In the genomic region with DNA sequence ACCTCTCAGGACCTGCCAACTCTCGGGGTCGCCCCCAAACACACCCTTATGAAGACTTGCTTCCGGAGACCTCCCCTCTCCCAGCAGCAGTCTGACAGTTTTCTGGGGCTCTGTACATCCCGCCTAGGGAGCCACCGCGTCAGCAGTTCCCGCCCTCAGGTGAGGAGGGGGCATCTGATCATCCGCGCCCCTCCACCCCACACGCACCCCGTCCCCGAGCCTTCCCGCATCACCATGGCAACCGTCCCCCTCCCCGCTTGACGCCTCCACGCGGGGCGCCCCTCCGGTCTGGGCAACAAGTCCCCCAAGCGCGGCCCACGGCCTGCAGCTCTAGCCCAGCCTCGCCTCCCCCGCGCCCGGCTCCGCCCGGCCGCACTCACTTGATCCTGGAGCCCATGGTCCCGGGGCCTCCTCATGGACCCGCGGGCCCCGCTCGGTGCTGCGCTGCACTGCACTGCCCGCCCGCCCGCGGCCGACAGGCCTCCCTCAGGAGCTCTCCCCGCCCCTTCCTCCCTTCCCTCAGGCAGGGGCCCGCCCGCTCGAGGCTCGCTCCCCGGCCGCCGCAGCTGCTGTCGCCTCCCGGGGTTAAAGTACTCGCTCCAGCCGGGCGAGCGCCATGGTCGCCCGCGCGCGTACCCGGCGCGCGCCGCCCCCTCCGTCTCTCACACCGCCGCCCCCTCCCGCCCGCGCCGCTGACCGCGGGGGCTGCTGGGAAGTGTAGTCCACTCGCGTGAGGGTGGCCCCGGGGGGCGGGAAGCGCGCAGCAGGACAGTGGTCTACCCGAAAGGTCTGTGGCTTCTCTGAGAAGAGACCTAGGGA, we compare ENCODE assay signal across 8 mouse cellular contexts. TPM values are rescaled to one million over a fixed set of nuclear protein-coding genes. Genes with fewer than 3 reads are reported as not detected.
DNase-seq lines count a peak whose midpoint lies in the region; ATAC-seq lines count a peak whose summit lies in the region.

A gene (minus strand): TSS at position 658 of the 819 bp plus-strand sequence.

- peak within 1 kb of the TSS; percentile 80 for H3K4me2 ChIP-seq in heart, embryonic 13.5 days
- H3K4me2 ChIP-seq in liver, embryonic 12.5 days = peak within 1 kb of the TSS; percentile 87
- H3K4me2 ChIP-seq in stomach, embryonic 15.5 days = peak within 1 kb of the TSS; percentile 70

- peak within 1 kb of the TSS; percentile 92 for H3K27ac ChIP-seq in heart, embryonic 13.5 days (replicated peaks)
- peak within 1 kb of the TSS; percentile 94 for H3K27ac ChIP-seq in liver, embryonic 12.5 days
- peak within 1 kb of the TSS; percentile 89 for H3K27ac ChIP-seq in stomach, embryonic 15.5 days

- no peaks in the 10 kb centered on the region for H3K27me3 ChIP-seq in heart, embryonic 13.5 days (replicated peaks)
- 0 out of 2 replicates have a peak, but pooled peaks cover 4% of the 10 kb centered on the region for H3K27me3 ChIP-seq in liver, embryonic 12.5 days (replicated peaks)
- no peaks in the 10 kb centered on the region for H3K27me3 ChIP-seq in stomach, embryonic 15.5 days (replicated peaks)

- H3K4me1 ChIP-seq in heart, embryonic 13.5 days = peaks cover 28% of the 10 kb centered on the region
- H3K4me1 ChIP-seq in liver, embryonic 12.5 days = peaks cover 43% of the 10 kb centered on the region
- H3K4me1 ChIP-seq in stomach, embryonic 15.5 days = no peaks in the 10 kb centered on the region; the same call in 1 of the 2 replicates

- H3K9me3 ChIP-seq in heart, embryonic 13.5 days = no peaks in the 10 kb centered on the region
- no peaks in the 10 kb centered on the region for H3K9me3 ChIP-seq in liver, embryonic 12.5 days (replicated peaks)
- H3K9me3 ChIP-seq in stomach, embryonic 15.5 days = no peaks in the 10 kb centered on the region

- peak within 1 kb of the TSS; percentile 93 for H3K4me3 ChIP-seq in heart, embryonic 13.5 days
- peak within 1 kb of the TSS; percentile 95 for H3K4me3 ChIP-seq in liver, embryonic 12.5 days
- H3K4me3 ChIP-seq in stomach, embryonic 15.5 days (replicated peaks) = peak within 1 kb of the TSS; percentile 92

- DNase-seq in CD4-positive helper T cell, adult 2 months (ENCODE audit: low read depth, low spot score) = peak; percentile 91
- DNase-seq in brain, embryonic 18.5 days (ENCODE audit: low read depth, low spot score) = peak; percentile 47
- peak; percentile 94 for DNase-seq in kidney, postnatal 10 days
- peak; percentile 65 to 79 for DNase-seq in natural killer cell, adult 2 months (ENCODE audit: low spot score in 2 of 2)

- H3K9ac ChIP-seq in heart, embryonic 13.5 days = peak within 1 kb of the TSS; percentile 95
- peak within 1 kb of the TSS; percentile 94 for H3K9ac ChIP-seq in liver, embryonic 12.5 days
- H3K9ac ChIP-seq in stomach, embryonic 15.5 days = peak within 1 kb of the TSS; percentile 89; the same call in 1 of the 2 replicates

- H3K36me3 ChIP-seq in heart, embryonic 13.5 days = no peaks in the 10 kb centered on the region
- H3K36me3 ChIP-seq in liver, embryonic 12.5 days = no peaks in the 10 kb centered on the region
- no peaks in the 10 kb centered on the region for H3K36me3 ChIP-seq in stomach, embryonic 15.5 days

- peak; percentile 88 for ATAC-seq in erythroid progenitor cell, adult 5-6 weeks (replicated peaks; ENCODE audit: low FRiP score, poor library complexity, severe bottlenecking)
- peak; percentile 91 for ATAC-seq in heart, embryonic 13.5 days (ENCODE audit: extremely low read depth, insufficient number of reproducible peaks, low FRiP score, low TSS enrichment)
- ATAC-seq in liver, embryonic 12.5 days = peak; percentile 90
- peak; percentile 96 for ATAC-seq in stomach, embryonic 15.5 days (ENCODE audit: insufficient read depth, low FRiP score, low read depth)

- under 1% methylated on average over 81 of the region's 81 CpGs for WGBS in heart, embryonic 13.5 days
- WGBS in liver, embryonic 12.5 days (ENCODE audit: insufficient replicate concordance) = under 1% methylated on average over 76 of the region's 81 CpGs
- WGBS in stomach, embryonic 15.5 days = under 1% methylated on average over 79 of the region's 81 CpGs

RNA-seq across cellular contexts. Expression of the gene that starts here (rescaled TPM):
- total RNA-seq in erythroid progenitor cell, adult 5-6 weeks (2015; ENCODE audit: low replicate concordance) = 34.8 and 48.7 TPM in 2 replicates
- total RNA-seq in erythroid progenitor cell, adult 5-6 weeks (2017; ENCODE audit: low replicate concordance) = 30.4 and 52.1 TPM in 2 replicates
- polyA plus RNA-seq in heart, embryonic 13.5 days (2015; fragmentation: Nextera tagmentation; extraction: Ambion mirVana) = 11.0 and 11.4 TPM in 2 replicates
- 13.3 and 17.2 TPM in 2 replicates for polyA plus RNA-seq in liver, embryonic 12.5 days (2016; fragmentation: Nextera tagmentation; extraction: Ambion mirVana)
- polyA plus RNA-seq in stomach, embryonic 15.5 days (2015; fragmentation: Nextera tagmentation; extraction: Ambion mirVana) = 10.3 and 13.3 TPM in 2 replicates

Comparison
In these comparisons a context has a peak if more than half of its experiments do, and no peak if none do; other contexts are left out.
1. Peak in every context shown above with its lines: DNase-seq, ATAC-seq, H3K4me3 ChIP-seq and H3K27ac ChIP-seq.